Mouse (Mus musculus) lung, embryonic 14.5 days (tissue): ENCODE results near the gene Sbno2. TPM values are rescaled to one million over a fixed set of nuclear protein-coding genes. Genes with fewer than 3 reads are reported as not detected.

Experiments
- ATAC-seq: fragments of 200-750 bp; cut with Nextera tagmentation; 2 replicates; pipeline ENCODE4 v1.8.0; 2017; ENCODE audit warnings: mild to moderate bottlenecking, moderate TSS enrichment, moderate library complexity; ENCODE audit not compliant: insufficient read depth
- DNase-seq: peaks from one replicate; pipeline ENCODE4 v3.0.0-alpha.2; 2015
- H3K27ac ChIP-seq: fragments of 300-500 bp; sonication (generic); 2 replicates; pipeline ENCODE4 v1.5.1; 2014; ENCODE audit warnings: low read depth, mild to moderate bottlenecking, moderate library complexity
- H3K27me3 ChIP-seq: fragments of 300-500 bp; sonication (generic); 2 replicates; pipeline ENCODE4 v1.6.1; 2014; ENCODE audit warnings: low read length, control low read depth; ENCODE audit not compliant: insufficient read depth
- H3K36me3 ChIP-seq: fragments of 300-500 bp; sonication (generic); 2 replicates; pipeline ENCODE4 v1.6.1; 2014; ENCODE audit warnings: control low read depth; ENCODE audit not compliant: insufficient read depth
- H3K4me1 ChIP-seq: fragments of 300-500 bp; sonication (generic); 2 replicates; pipeline ENCODE4 v1.6.1; 2014; ENCODE audit warnings: antibody characterized with exemption, control low read depth; ENCODE audit not compliant: insufficient read depth
- H3K4me2 ChIP-seq: fragments of 300-500 bp; sonication (generic); 2 replicates; pipeline ENCODE4 v1.6.1; 2014; ENCODE audit warnings: mild to moderate bottlenecking
- H3K4me3 ChIP-seq: fragments of 300-500 bp; sonication (generic); 2 replicates; pipeline ENCODE4 v1.5.1; 2014; ENCODE audit warnings: low read depth, low read length
- H3K9ac ChIP-seq: fragments of 300-500 bp; sonication (generic); 2 replicates; pipeline ENCODE4 v1.6.1; 2014
- H3K9me3 ChIP-seq: fragments of 300-500 bp; sonication (generic); 2 replicates; pipeline ENCODE4 v1.6.1; 2016; ENCODE audit warnings: low read depth, low read length, control low read depth
- CTCF ChIP-seq: IDR thresholded peaks from 2 replicates; pipeline ENCODE4 v1.5.1; 2016; ENCODE audit warnings: antibody characterized with exemption, low read depth
- WGBS: fragments of 180-500 bp; shearing (Covaris S2); extraction: QIAGEN DNeasy Blood & Tissue Kit; methylation state at CpG from one replicate; pipeline ENCODE4 v1.1.7; 2014; 5-methylcytosine and 5-hydroxymethylcytosine counted together
- polyA plus RNA-seq: library from polyadenylated mRNA; unstranded; fragments of >200 nt; fragmentation: Nextera tagmentation; extraction: Ambion mirVana; gene quantifications from 2 replicates; pipeline ENCODE4 v1.2.1, GENCODE M21; 2014

Sbno2 gene
- polyA plus RNA-seq, 1 experiment from 2014 or later: 16.3 TPM

DNA sequence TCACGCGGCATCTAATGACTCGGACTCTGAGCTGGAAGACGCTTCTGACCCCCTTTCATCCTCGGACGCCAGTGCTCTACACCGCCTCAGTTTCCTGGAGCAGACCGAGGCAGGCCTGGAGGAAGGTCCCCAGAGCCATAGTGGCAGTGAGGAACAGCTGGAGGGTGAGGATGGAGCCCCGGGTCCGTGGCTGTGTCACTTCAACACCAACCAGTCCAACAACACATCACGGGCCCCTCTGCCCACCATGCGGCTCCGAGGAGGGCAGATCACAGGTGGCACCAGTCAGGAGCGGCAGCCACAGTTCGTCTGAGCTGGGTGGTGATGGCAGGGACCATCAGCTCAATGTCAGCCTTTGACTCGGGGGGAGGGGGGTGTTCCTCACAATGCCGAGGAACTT is 74.6 kb downstream of the Sbno2 start:
- no peaks in the 10 kb centered on the region for H3K9me3 ChIP-seq
- H3K9ac ChIP-seq: no peak overlapping the region
- no peak overlapping the region for H3K27ac ChIP-seq
- ATAC-seq (no peak), DNase-seq (no peak)
- no peak overlapping the region for H3K4me2 ChIP-seq
- peaks cover 14% of the 10 kb centered on the region; the same call in 1 of the 2 replicates for H3K4me1 ChIP-seq
- WGBS: 76% methylated on average over 17 of the region's 17 CpGs
- peaks cover 49% of the 10 kb centered on the region for H3K36me3 ChIP-seq
- no peak overlapping the region for H3K4me3 ChIP-seq
- TF ChIP-seq CTCF: no peak
- H3K27me3 ChIP-seq: no peaks in the 10 kb centered on the region

DNA sequence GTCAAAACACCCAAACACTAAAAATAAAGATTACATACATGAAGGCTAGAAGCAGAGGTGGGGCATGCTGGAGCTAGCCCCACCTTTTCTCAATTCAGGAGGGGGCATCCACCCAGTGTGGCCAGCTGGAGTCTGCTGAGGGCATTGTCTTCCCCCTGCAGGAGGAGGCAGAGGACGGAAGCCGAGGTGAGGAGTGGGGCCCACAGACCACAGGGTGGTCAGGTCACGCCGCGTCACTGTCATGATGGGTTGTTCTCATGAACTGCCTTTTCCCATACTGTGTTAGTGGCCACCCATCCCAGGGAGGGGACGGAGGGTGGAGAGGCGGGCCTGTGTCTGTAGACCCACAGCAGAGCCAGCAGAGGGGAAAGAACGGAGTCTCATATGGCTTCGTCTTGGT is 75.2 kb downstream of the Sbno2 start:
- ATAC-seq: no peak
- H3K9ac ChIP-seq: no peak overlapping the region
- peaks cover 44% of the 10 kb centered on the region for H3K36me3 ChIP-seq
- DNase-seq: no peak
- H3K27me3 ChIP-seq: no peaks in the 10 kb centered on the region
- 79% methylated on average over 9 of the region's 9 CpGs for WGBS
- H3K27ac ChIP-seq: no peak overlapping the region
- H3K9me3 ChIP-seq: no peaks in the 10 kb centered on the region
- H3K4me1 ChIP-seq: peaks cover 14% of the 10 kb centered on the region; the same call in 1 of the 2 replicates
- H3K4me3 ChIP-seq: no peak overlapping the region
- TF ChIP-seq CTCF: no peak
- no peak overlapping the region for H3K4me2 ChIP-seq

DNA sequence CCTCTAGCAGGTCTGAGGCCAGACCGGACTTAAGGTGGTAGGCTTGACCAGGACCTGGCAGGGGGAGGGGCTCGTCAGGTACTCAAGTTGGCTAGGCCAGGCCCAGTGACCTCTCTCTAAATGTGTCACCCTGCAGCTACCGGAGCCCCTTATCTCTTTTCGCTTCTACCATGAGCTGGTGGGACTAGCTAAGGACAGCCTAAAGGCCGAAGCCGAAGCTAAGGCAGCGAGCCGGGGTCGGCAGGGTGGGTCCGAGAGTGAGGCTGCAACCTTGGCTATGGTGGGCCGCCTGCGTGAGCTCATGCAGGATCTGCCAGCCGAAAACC is 76.9 kb downstream of the Sbno2 start:
- Histone ChIP-seq H3K4me3 (no peak overlapping the region), H3K27ac (no peak overlapping the region), H3K9me3 (no peaks in the 10 kb centered on the region), H3K27me3 (no peaks in the 10 kb centered on the region), H3K36me3 (peaks cover 38% of the 10 kb centered on the region), H3K4me1 (peaks cover 11% of the 10 kb centered on the region; the same call in 1 of the 2 replicates), H3K9ac (no peak overlapping the region), H3K4me2 (no peak overlapping the region)
- ATAC-seq: no peak
- TF ChIP-seq CTCF: no peak
- 90% methylated on average over 13 of the region's 13 CpGs for WGBS
- no peak for DNase-seq

DNA sequence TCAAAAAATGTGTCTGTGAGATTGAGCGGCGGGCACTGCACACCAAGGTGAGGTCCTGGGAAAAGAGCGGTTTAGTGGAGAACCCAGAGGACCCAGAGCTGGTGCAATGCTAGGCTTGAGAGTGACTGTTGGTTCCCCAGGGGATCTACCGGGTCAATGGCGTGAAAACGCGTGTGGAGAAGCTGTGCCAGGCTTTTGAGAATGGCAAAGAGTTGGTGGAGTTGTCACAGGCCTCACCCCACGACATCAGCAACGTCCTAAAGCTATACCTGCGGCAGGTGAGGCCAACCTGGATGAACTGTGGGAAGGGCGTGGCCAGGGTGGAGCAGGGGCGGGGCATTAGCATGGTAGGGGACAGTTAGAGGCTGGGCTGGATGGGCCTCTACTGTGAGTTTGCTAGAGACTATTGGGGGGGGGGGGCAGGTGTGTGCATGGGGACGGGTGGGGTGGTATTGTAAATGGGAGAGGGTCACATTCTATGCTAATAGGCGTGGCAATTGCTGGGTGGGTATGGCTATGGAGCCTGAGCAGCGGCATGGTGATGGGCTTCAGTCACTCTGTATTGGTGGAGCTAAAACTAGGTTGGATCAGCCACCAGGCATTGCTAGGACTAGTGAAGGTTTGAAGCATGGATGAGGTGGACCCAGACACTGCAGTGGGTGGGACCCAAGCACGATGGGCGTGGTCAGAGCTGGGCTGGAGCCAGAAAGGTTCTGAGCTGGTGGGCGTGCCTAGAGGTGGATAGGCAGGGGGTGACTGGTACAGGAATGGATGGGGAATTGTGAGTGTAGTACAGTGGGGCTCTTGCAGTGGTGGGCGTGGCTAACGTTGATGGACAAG is 77.5 kb downstream of the Sbno2 start:
- ATAC-seq: 0 out of 2 replicates have a peak, but pooled peaks have one; percentile 1
- DNase-seq: no peak
- WGBS: 67% methylated on average over 20 of the region's 20 CpGs
- Histone ChIP-seq H3K27me3 (no peaks in the 10 kb centered on the region), H3K36me3 (peaks cover 38% of the 10 kb centered on the region), H3K9me3 (no peaks in the 10 kb centered on the region), H3K9ac (no peak overlapping the region), H3K4me2 (no peak overlapping the region), H3K4me3 (no peak overlapping the region), H3K4me1 (peaks cover 5% of the 10 kb centered on the region; the same call in 1 of the 2 replicates), H3K27ac (no peak overlapping the region)
- TF ChIP-seq CTCF: no peak

DNA sequence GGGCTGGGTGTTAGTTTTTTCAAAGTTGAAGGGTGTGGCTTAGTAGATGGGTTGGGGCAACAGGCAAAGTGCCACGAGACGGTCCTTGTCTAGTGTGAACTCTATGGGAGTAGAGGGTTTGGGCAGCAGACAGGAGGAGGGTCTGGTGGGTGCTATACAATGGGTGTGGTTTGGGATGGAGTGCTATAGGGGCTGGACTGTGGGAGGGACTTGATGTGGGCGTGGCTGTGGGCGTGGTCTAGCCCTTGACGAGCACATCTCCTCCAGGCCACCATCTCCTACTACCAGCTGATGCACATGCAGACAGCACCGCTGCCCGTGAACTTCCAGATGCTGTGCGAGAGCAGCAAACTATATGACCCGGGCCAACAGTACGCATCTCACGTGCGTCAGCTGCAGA is 79.5 kb downstream of the Sbno2 start:
- no peaks in the 10 kb centered on the region for H3K27me3 ChIP-seq
- DNase-seq: no peak
- ATAC-seq: 0 out of 2 replicates have a peak, but pooled peaks have one; percentile 25

DNA sequence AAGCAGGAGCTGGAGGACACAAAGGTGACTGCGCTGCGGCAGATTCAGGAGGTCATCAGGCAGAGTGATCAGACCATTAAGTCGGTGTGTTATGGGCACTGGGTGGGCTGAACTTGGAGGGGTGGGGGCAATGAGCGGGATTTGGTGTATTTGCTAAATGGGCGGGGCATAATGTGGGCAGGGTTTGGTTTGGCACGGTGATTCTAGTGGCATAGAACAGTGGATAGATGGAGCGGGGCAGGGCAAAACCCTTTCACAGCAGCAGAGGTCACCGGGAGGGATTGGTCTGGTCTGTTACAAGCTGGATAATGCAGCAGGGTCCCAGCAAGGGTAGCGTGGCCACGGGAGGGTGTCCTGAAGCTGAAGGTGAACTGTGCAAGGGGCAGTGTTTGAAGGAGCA is 79.9 kb downstream of the Sbno2 start:
- no peak for DNase-seq
- Histone ChIP-seq H3K4me3 (no peak overlapping the region), H3K27ac (no peak overlapping the region), H3K9me3 (no peaks in the 10 kb centered on the region), H3K36me3 (peaks cover 44% of the 10 kb centered on the region), H3K27me3 (no peaks in the 10 kb centered on the region), H3K4me2 (no peak overlapping the region), H3K9ac (no peak overlapping the region), H3K4me1 (no peaks in the 10 kb centered on the region)
- no peak for TF ChIP-seq CTCF
- WGBS: 74% methylated on average over 10 of the region's 10 CpGs
- no peak for ATAC-seq

More for the DNA sequence above, 79.5 kb downstream of the Sbno2 start:
- no peak overlapping the region for H3K27ac ChIP-seq
- no peak overlapping the region for H3K9ac ChIP-seq
- no peak for TF ChIP-seq CTCF
- no peaks in the 10 kb centered on the region for H3K4me1 ChIP-seq
- H3K9me3 ChIP-seq: no peaks in the 10 kb centered on the region
- no peak overlapping the region for H3K4me3 ChIP-seq
- 61% methylated on average over 12 of the region's 12 CpGs for WGBS
- H3K4me2 ChIP-seq: no peak overlapping the region
- peaks cover 43% of the 10 kb centered on the region for H3K36me3 ChIP-seq

DNA sequence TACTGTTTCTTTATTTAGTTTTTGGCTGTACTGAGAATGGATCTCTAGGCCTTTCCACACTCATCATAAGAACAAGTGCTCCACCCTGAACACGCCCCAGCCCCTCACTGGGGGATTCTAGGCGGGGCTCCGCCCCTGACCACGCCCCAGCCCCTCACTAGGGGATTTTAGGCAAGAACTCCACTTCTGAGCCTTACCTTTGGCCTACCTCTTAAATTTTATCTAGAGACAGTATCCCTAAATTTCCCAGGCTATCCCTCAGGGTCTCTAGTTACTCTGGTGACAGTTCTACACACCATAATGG is 80.4 kb downstream of the Sbno2 start:
- TF ChIP-seq CTCF: no peak
- Histone ChIP-seq H3K27me3 (no peaks in the 10 kb centered on the region), H3K36me3 (peaks cover 44% of the 10 kb centered on the region), H3K4me1 (no peaks in the 10 kb centered on the region), H3K9ac (no peak overlapping the region), H3K9me3 (no peaks in the 10 kb centered on the region), H3K4me3 (no peak overlapping the region), H3K4me2 (no peak overlapping the region), H3K27ac (no peak overlapping the region)
- ATAC-seq (no peak), DNase-seq (no peak)
- WGBS: 53% methylated on average over 4 of the region's 4 CpGs
